Mouse (Mus musculus): ENCODE results near the gene Tex16. TPM values are rescaled to one million over a fixed set of nuclear protein-coding genes. Genes with fewer than 3 reads are reported as not detected.

Gene Tex16
- polyA plus RNA-seq (2016; fragmentation: Nextera tagmentation; extraction: Ambion mirVana) = 1.3 and 1.5 TPM in 2 replicates

DNA sequence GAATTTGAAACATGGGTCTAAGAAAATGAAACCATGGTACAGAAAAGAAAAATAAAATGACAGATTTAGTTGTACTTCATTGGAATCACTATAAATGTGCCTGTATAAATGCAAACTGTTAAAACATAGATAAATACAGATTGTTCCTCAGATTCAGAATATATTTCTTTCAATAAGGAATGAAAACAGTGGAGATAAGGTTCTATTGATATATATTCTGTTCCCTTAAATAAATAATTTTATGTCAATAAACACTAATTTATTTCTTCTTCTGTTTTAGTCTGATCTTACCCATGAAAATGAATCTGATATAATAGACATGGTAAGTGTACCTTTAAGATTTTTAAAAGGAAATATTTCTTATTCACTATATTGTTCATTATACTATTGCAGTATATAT lies at the start of gene Tex16:
Gene Tex16 (plus strand): TSS at position 301 of the 400 bp plus-strand sequence.
- H3K27me3 ChIP-seq (ENCODE audit: low read depth, poor library complexity, severe bottlenecking) = no peaks in the 10 kb centered on the region
- H3K27ac ChIP-seq (replicated peaks) = no peak within 1 kb of the TSS
- H3K4me1 ChIP-seq = no peaks in the 10 kb centered on the region
- no peaks in the 10 kb centered on the region for H3K9me3 ChIP-seq (replicated peaks)
- H3K4me3 ChIP-seq = no peak within 1 kb of the TSS
- no peaks in the 10 kb centered on the region for H3K36me3 ChIP-seq
- DNase-seq (ENCODE audit: low spot score) = no peak

DNA sequence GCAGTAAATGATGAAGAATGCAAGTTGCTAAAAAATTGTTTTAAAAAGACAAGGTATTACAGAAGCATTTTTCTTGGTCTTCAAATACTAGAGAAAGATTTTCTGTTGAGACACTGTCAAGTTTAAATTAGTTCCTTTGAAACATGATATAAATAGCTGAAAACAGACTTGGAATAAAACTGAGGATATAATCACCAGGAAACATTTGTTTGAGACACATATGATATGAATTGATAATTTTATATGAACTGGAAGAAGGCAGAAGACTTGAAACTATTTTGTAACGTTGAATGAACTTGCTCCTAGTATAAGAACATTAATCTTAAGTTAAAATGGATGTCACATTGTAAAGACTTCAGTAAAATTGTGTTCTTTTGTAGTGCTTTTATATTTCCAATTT lies 11.1 kb upstream of the Tex16 start:
- H3K9me3 ChIP-seq (replicated peaks) = no peaks in the 10 kb centered on the region
- no peaks in the 10 kb centered on the region for H3K27me3 ChIP-seq (ENCODE audit: low read depth, poor library complexity, severe bottlenecking)
- no peak overlapping the region for H3K4me3 ChIP-seq
- H3K4me1 ChIP-seq = no peaks in the 10 kb centered on the region
- no peaks in the 10 kb centered on the region for H3K36me3 ChIP-seq
- no peak overlapping the region for H3K27ac ChIP-seq (replicated peaks)
- WGBS = 56% methylated on average over 1 of the region's 1 CpGs
- no peak for DNase-seq (ENCODE audit: low spot score)

Other genes with a start within 250 kb of the Tex16 start
- 0.99 and 1.1 TPM in 2 replicates for gene Gm45194, start 119.6 kb upstream of the Tex16 start, polyA plus RNA-seq (2016; fragmentation: Nextera tagmentation; extraction: Ambion mirVana)
- gene 4933403O08Rik, start 228.0 kb downstream of the Tex16 start, polyA plus RNA-seq (2016; fragmentation: Nextera tagmentation; extraction: Ambion mirVana) = not detected in 2 replicates

Data from midbrain, embryonic 10.5 days (tissue).